Mouse (Mus musculus) heart, postnatal 36 days (tissue): Measurements from ENCODE around the gene Acy3. TPM values are rescaled to one million over a fixed set of nuclear protein-coding genes. Genes with fewer than 3 reads are reported as not detected.
A peak's percentile ranks its signal among the peaks of the same experiment; 100 is the strongest.

ENCODE experiments used
- DNase-seq, 2 experiments: peaks; one replicate each; pipeline ENCODE4 v3.0.0; 2021 to 2022
- intact Hi-C: fragments of 180-260 bp; cut with DNase I; formaldehyde crosslinking; loops from one replicate; pipeline ENCODE4 v1.15.1; 2025
- total RNA-seq, 2 experiments: library from RNA; stranded (reverse); gene quantifications; 2 replicates each; pipeline ENCODE4 v1.2.3; 2021

Acy3 gene
- total RNA-seq, 2 experiments from 2014 or later, result 22.8 to 24.4 TPM

DNA sequence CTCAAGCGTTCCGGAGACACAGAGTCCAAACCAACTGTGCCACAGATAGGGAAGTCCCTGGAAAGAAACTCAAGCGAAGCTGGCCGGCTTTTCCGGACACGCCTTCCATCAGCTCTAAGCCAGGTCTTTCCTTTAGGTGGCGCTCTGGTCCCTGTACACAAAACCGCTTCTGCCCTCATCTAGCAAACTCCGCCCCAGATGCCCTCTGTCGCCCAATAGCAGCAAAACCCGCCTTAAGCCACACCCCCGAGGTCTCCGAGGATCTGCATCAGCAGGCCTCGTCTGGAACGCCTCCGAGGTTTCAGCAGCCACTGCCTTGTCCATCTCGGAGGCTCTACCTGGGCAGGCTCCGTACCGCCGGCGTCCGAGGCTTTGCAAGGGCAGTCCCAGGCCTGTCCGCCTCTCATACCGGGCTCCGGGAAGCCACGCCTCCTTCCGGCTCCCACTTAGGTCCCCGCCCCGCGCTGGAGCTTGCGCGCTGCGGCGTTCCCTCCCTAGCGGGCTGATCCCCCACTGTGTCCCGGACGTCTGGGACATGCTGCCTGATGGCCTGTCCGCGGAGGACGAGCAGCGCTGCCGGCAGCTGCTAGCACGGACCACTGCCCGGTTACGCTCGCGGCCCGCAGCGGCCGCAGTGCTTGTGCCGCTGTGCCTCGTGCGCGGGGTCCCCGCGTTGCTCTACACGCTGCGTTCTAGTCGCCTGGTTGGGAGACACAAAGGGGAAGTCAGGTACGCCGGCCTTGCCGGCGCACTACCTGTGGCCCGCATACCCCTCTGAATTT is 13.9 kb downstream of the Acy3 start, which contains the start of the genes Nudt8 and Gm49405:
Nudt8 (plus strand) TSS at position 462 of the 782 bp plus-strand sequence.
Gm49405 (plus strand) TSS at position 508 of the 782 bp plus-strand sequence.
- intact Hi-C loops, result no loop called here
- DNase-seq, result peak; percentile 93 to 99

DNA sequence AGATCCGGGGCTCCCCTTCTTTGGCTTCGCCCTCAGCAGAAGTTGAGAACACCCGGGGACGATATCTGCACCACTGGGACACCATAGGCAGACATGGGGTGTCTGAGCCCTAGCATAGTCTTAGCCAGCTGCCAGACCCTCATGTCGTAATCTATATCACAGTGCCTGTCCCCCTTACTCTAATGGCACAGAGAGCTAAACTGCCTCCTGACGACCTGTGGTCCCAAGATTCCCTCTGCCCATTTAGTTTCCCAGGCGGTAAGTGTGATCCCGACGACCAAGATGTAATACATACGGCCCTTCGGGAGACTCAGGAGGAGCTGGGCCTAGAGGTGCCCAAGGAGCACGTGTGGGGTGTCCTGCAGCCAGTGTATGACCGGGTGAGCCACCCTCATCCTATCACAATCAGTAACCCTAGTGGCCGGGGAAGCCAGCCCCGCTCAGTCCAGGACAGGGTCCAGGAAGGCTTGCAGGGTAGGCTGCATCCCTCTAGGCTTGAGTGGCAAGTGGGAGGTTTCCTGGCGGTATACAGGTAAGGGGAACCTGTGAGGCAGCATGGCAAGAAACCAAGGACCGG is 14.7 kb downstream of the Acy3 start:
- intact Hi-C loops, result loop anchor here (1.0 kb wide), 1 partner anchor 10 kb away; no protein-coding TSS in a partner anchor
- DNase-seq, result no peak

DNA sequence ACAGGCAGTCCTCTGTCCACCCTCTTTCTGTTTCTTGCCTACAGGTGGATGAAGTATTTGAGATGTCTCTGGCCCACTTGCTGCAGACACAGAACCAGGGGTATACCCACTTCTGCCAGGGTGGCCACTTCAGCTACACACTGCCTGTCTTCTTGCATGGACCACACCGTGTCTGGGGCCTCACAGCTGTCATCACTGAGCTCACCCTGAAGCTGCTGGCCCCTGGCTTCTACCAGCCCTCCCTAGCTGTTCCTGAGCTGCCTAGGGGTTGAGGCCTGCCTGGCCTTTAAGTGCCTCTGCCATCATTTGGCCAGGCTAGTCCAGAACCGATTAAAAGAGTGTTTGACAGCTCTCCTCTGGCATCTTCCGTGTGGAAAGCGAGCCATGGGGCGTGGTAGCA is 15.4 kb downstream of the Acy3 start:
- intact Hi-C loops, result loop anchor here (1.0 kb wide), 1 partner anchor 10 kb away; no protein-coding TSS in a partner anchor
- DNase-seq, result no peak

DNA sequence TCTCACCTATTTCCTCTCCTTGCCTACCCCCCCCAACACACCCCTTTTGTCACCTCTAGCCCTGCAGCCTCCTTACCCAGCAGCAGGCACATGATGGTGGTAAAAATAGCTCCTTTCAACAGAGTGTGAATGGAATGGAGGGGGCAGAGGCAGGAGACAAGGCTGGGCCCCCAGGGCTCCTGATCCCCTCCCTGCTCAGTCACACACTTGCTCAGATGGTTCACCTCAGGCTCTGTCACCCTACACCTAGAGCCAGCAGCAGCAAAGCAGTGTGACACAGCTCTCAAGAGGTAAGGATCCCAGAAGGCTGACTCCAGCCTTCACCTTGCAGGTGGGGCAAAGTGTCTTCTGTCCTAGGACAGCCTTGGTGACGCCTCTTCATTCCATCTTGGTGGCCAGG is 16.7 kb downstream of the Acy3 start, which contains the start of gene Doc2g:
Doc2g (plus strand) TSS at position 202 of the 400 bp plus-strand sequence.
- no peak for DNase-seq
- intact Hi-C loops, result no loop called here

DNA sequence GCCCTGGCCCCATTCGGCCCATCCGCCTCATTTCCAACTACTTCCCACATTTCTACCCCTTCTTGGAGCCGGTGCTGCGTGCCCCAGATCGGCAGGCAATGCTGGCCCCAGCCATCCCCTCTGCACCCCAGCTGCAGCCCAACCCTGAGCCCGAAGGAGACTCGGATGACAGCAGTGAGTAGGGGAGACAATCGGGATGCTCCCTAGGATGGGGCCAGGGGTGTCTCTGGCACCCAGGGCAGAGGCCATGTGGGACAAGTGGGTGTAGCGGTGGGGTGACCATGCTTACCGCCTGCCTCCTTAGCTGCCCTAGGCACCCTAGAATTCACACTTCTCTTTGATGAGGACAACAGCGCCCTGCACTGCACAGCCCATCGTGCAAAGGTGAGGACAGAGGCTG is 17.3 kb downstream of the Acy3 start:
- no peak for DNase-seq
- intact Hi-C loops, result no loop called here

DNA sequence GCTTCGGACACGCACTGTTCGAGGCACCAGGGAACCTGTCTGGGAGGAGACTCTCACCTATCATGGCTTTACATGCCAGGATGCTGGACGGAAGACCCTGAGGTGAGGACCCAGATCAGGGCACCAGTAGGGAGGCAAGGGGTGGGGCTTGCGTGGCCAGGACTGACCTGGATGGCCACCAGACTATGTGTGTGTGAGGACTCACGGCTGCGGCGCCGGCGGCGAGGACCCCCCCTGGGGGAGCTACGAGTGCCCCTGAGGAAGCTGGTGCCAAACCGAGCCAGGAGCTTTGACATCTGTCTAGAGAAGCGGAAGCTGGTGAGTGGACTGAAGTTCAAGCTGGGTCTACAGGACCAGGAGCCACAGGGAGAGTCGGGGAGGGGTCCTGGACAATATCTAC is 18.0 kb downstream of the Acy3 start:
- DNase-seq, result no peak
- intact Hi-C loops, result no loop called here

DNA sequence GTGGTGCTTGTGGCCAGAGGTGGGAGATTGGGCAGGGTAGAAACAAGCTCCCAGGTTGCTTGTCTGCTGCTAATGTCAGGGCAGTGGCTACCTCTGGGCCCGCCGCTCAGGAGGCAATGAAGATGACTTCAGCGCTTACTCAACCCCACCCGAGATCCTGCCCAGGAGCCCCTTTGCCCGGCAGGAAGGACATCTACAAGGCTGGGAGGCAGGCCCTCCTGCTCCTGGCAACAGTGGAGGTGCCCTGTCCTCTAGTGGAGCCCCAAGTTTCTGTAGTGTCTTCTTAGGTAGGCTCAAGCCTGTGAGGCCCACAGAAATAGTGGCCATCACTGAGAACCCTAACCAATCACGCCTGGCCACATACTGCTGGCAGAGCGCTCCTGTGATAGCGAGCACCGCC is 18.7 kb downstream of the Acy3 start:
- no peak for DNase-seq

DNA sequence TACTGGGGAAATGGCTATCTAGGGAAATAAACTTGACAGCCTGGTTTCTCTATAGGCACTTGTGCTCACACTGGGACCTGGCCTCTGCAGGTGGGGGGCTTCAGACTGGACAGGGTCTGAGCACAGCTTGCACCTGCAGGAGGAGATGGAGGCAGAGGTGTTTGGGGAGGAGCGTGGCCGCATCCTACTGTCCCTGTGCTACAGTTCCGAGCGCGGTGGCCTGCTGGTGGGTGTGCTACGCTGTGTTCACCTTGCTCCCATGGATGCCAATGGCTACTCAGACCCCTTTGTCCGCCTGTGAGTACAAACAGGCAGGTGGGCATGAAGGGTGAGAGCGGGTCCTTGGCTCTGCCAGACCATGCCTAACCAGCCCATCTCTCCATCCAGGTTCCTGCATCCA is 19.6 kb downstream of the Acy3 start:
- intact Hi-C loops, result no loop called here

More for the DNA sequence above, 18.7 kb downstream of the Acy3 start:
- intact Hi-C loops, result no loop called here

DNA sequence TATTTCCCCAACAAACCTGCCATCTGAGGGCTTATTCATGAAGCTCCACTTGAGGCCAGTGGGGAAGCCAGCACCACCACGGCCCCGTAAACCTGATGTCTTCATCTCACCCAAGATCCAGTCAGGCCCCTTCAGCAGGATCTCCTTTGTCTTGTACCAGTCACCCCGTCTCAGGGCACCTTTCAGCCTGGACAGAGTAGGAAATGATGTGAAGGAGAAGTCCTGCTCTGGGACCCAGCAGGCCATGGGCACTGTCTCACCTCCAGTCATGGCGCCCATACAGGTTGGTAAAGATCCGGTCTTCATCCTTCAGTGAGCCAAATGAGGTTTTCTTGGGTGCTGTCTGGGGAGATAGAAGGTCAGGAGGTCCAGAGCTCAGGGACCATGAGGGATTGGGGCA is 24.7 kb downstream of the Acy3 start:
- DNase-seq, result no peak
- intact Hi-C loops, result loop anchor here (1.0 kb wide), 1 partner anchor 10 kb away; no protein-coding TSS in a partner anchor

More for the DNA sequence above, 19.6 kb downstream of the Acy3 start:
- no peak for DNase-seq

DNA sequence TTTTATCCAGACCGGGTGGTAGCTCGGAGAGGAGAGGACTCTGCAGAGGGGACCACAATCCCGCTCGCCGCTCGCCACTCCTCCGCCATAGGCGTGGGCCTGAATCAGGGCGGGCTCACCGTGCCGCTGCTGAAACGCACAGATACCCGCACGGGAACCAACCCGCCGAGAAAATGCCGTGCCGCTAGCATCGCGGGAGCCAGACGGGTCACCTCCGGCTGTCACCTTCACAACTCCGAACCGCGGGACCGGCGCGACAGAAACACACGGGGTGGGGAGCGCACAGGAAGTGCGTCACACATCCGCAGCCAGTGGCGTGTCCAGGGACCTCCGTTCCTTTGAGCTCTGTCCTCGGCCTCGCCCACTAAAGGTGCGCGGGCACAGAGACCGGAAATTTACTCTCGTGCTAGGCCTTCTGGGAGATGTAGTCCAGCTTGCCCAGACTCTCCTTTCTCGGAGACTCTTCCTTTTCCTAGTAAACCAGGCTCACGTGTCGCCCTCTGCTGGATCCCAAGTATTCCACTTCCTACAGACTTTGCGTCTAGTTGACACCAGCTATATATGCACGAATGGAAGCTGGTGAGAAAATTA is 26.2 kb downstream of the Acy3 start, which contains the start of gene Ndufv1:
Ndufv1 (minus strand) TSS at position 375 of the 591 bp plus-strand sequence.
- intact Hi-C loops, result no loop called here
- peak; percentile 93 for DNase-seq

DNA sequence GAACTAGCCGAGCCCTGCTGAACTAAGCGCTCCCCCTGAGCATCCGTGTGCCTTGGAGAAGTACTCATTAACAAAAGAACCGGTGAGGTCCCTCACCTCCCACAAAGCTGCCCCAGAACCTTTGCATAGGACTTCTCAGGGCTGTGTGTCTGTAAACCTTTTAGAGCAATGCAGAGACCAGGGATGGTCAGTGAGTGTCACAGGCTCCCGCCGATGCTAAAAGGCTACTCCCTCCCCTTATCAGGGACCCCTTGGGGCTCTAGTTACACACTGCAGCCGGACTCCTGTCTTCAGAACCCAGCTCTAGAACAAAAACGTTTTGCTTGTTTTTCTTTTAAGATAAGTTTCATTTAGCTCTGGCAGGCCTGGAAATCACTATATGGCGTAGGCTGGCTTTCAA is 26.7 kb downstream of the Acy3 start:
- no peak for DNase-seq
- intact Hi-C loops, result no loop called here

DNA sequence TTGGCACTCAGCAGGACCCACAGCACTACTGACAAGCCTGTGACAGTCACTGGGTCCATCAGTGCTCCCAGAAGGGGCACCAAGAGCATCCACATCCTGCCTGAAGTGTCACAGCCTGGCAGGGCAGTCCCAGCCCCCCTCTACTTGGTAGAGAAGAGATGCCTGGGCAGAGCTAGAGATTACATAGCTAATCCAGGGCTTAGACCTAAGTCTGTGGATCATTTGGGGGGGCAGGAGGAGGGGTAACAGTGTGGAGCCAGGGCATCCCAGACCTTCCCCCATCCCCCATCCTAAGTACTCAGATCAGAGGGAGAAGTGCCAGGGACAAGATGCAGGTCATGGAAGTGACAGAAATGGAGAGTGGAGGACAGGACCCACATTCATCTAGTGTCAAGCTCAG is 28.4 kb downstream of the Acy3 start:
- intact Hi-C loops, result loop anchor here (1.0 kb wide), 1 partner anchor 69 kb away; no protein-coding TSS in a partner anchor
- no peak for DNase-seq

DNA sequence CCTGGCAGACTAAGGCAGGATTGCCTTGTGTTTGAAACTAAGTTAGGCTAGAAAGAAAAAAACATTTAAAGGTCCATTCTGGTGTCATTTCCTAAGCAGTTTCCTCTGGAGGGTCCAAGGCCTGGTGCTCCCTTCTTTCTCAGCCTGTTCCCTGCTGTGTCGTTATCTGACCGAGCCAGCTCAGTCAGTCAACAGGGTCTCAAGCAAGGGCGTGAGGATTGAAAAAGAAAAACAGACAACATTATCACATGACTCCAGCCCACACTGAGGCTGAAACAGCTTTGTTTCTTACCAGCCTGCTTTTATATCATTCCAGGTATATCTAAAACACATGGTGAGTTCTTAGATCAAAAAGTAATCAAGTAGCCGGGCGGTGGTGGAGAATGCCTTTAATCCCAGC is 29.3 kb downstream of the Acy3 start:
- DNase-seq, result no peak
- intact Hi-C loops, result loop anchor here (1.0 kb wide), 1 partner anchor 69 kb away; no protein-coding TSS in a partner anchor

DNA sequence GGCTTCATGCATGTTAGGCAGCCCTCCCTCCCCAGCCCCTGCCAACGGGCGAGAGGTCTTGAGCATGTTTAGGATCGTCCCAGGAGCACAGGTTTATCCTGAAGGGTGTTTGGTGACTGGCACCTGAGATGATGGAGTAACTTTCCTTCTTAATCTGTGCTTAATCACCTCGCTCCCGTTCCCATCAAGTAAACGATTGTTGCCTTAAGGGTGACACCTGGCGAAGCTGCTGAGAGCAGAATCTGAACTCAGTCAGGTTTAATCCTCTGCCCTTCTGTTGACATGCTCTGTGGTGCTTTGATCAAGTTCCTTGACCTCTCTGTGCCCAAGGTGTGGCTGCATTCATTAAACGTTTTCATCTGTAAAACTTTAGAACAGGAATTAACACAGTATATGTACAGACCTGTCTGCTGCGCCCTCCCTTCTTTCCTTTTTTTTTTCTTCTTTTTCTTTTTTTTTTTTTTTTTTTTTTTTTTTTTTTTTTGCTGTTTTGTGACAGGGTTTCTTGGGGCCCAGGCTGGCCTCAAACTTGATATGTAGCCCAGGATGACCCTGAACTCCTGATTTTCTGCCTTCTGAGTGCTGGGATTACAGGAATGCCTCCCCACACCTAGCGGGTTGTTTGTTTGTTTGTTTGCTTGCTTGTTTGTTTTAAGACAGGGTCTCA is 31.7 kb downstream of the Acy3 start:
- no peak for DNase-seq
- intact Hi-C loops, result loop anchor here (2.0 kb wide), 1 partner anchor 211 kb away; no protein-coding TSS in a partner anchor

DNA sequence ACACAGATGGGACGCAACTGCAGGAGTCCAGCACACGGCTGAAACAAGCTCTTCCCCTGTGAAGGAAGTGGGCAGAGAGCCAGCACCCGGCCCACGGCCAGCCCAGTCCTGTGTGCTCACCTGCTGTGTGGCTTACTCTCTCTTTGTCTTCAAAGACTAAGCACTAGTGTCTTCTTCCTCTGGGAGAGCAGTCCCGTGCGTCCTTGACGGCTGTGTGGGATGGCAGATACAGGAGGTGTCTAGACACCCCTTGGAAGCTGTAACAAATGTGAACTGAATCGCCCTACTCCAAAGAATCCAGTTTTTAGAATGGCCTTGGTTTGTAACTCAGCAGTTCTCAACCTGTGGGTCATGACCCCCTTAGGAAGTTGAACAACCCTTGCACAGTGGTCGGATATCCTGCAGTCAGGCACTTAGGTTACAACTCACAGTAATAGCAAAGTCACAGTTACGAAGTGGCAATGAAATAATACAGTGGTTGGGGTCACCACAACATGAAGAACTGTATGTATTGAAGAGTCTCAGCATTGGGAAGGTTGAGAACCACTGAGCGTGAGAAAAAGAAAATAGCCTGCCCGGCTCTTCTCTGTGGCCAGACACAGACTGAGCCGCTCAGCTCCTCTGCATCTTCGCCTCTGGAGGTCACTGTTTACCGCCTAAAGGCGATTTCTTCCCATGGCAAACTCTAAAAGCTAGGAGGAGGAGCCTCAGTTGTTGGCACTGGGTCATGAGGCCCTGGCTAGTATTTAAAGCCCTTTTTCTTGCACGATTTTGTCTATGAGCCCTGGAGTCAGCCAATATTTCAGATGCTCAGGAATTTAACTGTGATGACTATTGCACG is 32.6 kb downstream of the Acy3 start:
- intact Hi-C loops, result loop anchor here (1.0 to 2.0 kb wide), 2 partner anchors 29 to 210 kb away; no protein-coding TSS in a partner anchor
- DNase-seq, result peak; percentile 79 to 83

DNA sequence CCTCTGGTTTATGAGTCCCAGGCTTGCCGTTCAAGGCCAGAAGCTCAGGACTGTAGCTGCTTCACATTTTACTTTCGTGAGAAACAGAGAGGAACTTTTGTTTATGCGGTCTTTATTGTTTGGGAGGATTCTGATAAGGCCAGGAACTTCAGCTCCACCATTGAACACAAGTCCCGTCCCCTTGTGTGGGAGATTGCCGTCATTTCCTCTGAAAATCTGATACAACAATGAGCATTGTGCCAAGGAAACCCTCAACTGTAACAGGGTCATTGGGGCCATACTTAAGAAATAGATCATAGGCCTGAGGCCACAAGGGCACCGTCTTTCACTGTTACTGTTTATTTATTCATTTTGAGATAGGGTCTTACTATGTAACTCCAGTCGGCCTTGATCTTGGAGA is 36.8 kb downstream of the Acy3 start:
- no peak for DNase-seq
- intact Hi-C loops, result no loop called here

DNA sequence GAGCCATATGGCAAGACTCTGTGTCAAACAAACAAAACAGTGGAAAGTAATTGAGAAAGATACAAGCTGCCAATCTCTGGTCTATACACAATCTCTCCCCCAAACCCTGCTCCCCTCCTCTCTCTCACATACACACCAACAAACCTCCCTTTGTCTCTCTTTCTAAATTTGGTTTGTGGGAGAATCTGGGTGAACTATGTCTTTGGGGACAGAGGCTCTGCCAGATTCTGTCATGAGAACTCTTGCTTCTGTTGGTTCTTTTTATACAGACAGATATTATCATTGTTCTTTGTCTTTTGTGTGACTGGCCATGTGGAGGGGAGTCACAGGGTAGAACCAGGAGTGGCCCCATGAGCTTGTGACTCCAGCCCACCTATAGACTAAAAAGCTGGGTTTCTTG is 41.2 kb downstream of the Acy3 start:
- DNase-seq, result no peak
- intact Hi-C loops, result no loop called here

DNA sequence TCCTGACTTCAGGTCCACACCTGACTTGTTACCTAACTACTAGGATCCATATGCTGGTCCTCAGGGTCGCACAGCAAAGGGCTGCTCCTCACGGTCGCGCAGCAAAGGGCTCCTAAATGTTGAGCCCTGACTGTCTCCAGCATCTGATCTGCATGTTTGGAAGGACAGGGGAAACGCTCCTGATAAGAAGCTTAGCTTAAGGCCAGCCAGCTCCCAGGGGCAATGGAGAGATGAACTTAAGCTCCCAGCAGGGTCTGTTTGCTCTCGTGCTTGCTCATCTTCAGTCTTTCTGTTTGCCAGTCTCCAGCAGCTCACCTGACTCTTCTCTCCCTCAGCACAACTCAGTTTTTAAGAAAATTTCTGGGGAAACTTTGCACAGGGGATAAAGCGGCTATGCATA is 46.3 kb downstream of the Acy3 start:
- DNase-seq, result no peak
- intact Hi-C loops, result no loop called here

DNA sequence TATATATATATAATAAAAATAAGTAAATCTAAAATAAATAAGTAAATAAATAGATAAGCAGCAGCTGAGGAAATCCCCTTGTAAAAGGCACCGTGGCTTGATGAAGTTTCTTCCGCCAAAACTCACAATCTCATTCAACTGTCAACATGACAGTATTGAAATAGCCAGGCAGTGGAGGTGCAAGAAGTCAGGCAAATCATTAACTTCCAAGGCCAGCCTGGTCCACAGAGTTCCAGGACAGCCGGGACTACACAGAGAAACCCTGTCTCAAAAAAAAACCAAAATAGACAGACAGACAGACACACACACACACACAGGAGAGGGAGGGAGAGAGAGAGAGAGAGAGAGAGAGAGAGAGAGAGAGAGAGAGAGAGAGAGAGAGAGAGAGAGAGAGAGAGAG is 46.9 kb downstream of the Acy3 start:
- DNase-seq, result no peak
- intact Hi-C loops, result no loop called here

DNA sequence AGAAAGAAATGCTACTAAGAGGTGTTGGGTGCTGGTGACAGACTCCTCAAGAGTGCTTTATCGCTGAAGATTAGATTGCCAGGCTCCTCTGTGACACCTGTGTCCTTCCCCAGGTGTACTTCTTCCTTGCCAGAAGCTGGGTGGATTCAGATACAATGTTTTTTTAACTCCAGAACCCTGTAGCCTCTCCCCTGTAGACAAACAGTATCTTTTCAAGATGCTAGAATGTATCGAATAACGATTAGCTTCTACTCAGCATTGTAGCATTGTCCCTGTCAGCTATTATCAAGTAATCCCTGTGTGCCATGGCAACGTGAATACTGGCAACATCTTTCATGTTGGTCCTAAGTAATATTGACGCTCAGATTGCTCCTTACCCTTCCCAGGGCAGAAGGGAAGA is 47.4 kb downstream of the Acy3 start:
- DNase-seq, result no peak
- intact Hi-C loops, result no loop called here
